Mouse (Mus musculus) megakaryocyte, embryonic 14.5 days (primary cell): Measurements from ENCODE around the gene Gm20662.

Experiments used
- FLI1 ChIP-seq: IDR thresholded peaks from 2 replicates; pipeline ENCODE4 v1.6.1; 2012; ENCODE audit warnings: low read length, inconsistent platforms, mixed read lengths
- GATA1 ChIP-seq: IDR thresholded peaks from 3 replicates; pipeline ENCODE4 v1.6.1; 2012; ENCODE audit warnings: mixed read lengths, low read length, inconsistent platforms, borderline replicate concordance

DNA sequence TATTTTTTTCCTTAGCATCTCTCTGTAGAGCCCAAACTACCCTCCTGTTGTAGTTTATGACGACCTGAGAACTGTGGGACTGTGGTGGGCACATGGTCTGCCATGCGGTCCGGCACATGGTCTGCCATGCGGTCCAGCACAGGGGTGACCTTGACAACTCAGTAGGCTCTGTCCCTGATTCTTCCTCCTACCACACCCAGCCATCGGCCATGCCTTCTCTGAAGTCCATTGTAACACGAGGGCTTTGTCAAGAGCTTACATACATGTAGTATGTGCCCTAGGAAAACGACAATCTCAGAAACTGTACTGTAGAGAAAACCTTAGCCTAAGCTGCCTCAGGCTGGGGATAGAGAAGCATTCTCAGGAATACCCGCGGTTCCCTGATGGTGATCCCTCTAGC lies 31.5 kb upstream of the Gm20662 start:
- no peak for TF ChIP-seq GATA1
- no peak for TF ChIP-seq FLI1
